Mouse (Mus musculus): Measurements from ENCODE around the gene Olfm2. TPM values are rescaled to one million over a fixed set of nuclear protein-coding genes. Genes with fewer than 3 reads are reported as not detected.

Olfm2 gene
- total and polyA plus RNA-seq, 3 experiments, result not detected

- DNase-seq (ENCODE audit: low spot score) (no peak), ATAC-seq (ENCODE audit: extremely low read depth, insufficient number of reproducible peaks, low FRiP score, poor library complexity, severe bottlenecking) (no peak)
- H3K27me3 ChIP-seq (ENCODE audit: insufficient read depth, low read length), result peaks cover 6% of the 10 kb centered on the region
Observed at GRCm38 (mm10) chr9:20738251-20738999, 7.7 kb downstream of the Olfm2 start.

GRCm38 (mm10) chr9:20737227-20737626 is 8.9 kb downstream of the Olfm2 start:
- no peak for DNase-seq (ENCODE audit: low spot score)
- Histone ChIP-seq H3K9me3 (replicated peaks) (no peaks in the 10 kb centered on the region), H3K36me3 (replicated peaks) (no peaks in the 10 kb centered on the region), H3K27me3 (ENCODE audit: insufficient read depth, low read length) (peaks cover 7% of the 10 kb centered on the region), H3K4me3 (ENCODE audit: low read depth, low read length) (no peak overlapping the region), H3K4me1 (ENCODE audit: insufficient read depth, low read depth, low read length) (peaks cover 5% of the 10 kb centered on the region)
- TF ChIP-seq TAL1 (conservative IDR thresholded peaks at IDR 0.05; ENCODE audit: low read depth, low read length), result no peak
- TF ChIP-seq POLR2AphosphoS5 (IDR thresholded peaks at IDR 0.05; ENCODE audit: insufficient replicate concordance, low read depth, low read length), result no peak
- no peak for TF ChIP-seq CTCF (IDR thresholded peaks at IDR 0.05; ENCODE audit: low read depth, low read length)
- TF ChIP-seq GATA2 (IDR thresholded peaks at IDR 0.05; ENCODE audit: borderline replicate concordance, low read depth, low read length), result no peak
- no peak for TF ChIP-seq GATA1 (IDR thresholded peaks at IDR 0.05; ENCODE audit: borderline replicate concordance, low read length)
- no peak for ATAC-seq (ENCODE audit: extremely low read depth, insufficient number of reproducible peaks, low FRiP score, poor library complexity, severe bottlenecking)

More at GRCm38 (mm10) chr9:20738251-20738999, 7.7 kb downstream of the Olfm2 start:
- H3K4me1 ChIP-seq (ENCODE audit: insufficient read depth, low read depth, low read length), result peaks cover 5% of the 10 kb centered on the region
- H3K4me3 ChIP-seq (ENCODE audit: low read depth, low read length), result no peak overlapping the region
- H3K36me3 ChIP-seq (replicated peaks), result no peaks in the 10 kb centered on the region
- H3K9me3 ChIP-seq (replicated peaks), result no peaks in the 10 kb centered on the region
- TF ChIP-seq CTCF (IDR thresholded peaks at IDR 0.05; ENCODE audit: low read depth, low read length) (0 out of 2 replicates have a peak, but pooled peaks have one; percentile 4), POLR2AphosphoS5 (IDR thresholded peaks at IDR 0.05; ENCODE audit: insufficient replicate concordance, low read depth, low read length) (no peak), GATA1 (IDR thresholded peaks at IDR 0.05; ENCODE audit: borderline replicate concordance, low read length) (no peak), GATA2 (IDR thresholded peaks at IDR 0.05; ENCODE audit: borderline replicate concordance, low read depth, low read length) (no peak)

GRCm38 (mm10) chr9:20734692-20735091 is 11.5 kb downstream of the Olfm2 start:
- peaks cover 14% of the 10 kb centered on the region for H3K27me3 ChIP-seq (ENCODE audit: insufficient read depth, low read length)

GRCm38 (mm10) chr9:20731797-20732196 is 14.4 kb downstream of the Olfm2 start:
- H3K4me1 ChIP-seq (ENCODE audit: insufficient read depth, low read depth, low read length), result peaks cover 6% of the 10 kb centered on the region
- no peaks in the 10 kb centered on the region for H3K9me3 ChIP-seq (replicated peaks)
- H3K36me3 ChIP-seq (replicated peaks), result no peaks in the 10 kb centered on the region
- ATAC-seq (ENCODE audit: extremely low read depth, insufficient number of reproducible peaks, low FRiP score, poor library complexity, severe bottlenecking), result no peak
- H3K4me3 ChIP-seq (ENCODE audit: low read depth, low read length), result no peak overlapping the region
- peaks cover 38% of the 10 kb centered on the region for H3K27me3 ChIP-seq (ENCODE audit: insufficient read depth, low read length)
- TF ChIP-seq TAL1 (conservative IDR thresholded peaks at IDR 0.05; ENCODE audit: low read depth, low read length) (no peak), GATA2 (IDR thresholded peaks at IDR 0.05; ENCODE audit: borderline replicate concordance, low read depth, low read length) (no peak)
- DNase-seq (ENCODE audit: low spot score), result no peak

More at GRCm38 (mm10) chr9:20734692-20735091, 11.5 kb downstream of the Olfm2 start:
- H3K36me3 ChIP-seq (replicated peaks), result no peaks in the 10 kb centered on the region
- H3K4me3 ChIP-seq (ENCODE audit: low read depth, low read length), result no peak overlapping the region
- DNase-seq (ENCODE audit: low spot score) (no peak), ATAC-seq (ENCODE audit: extremely low read depth, insufficient number of reproducible peaks, low FRiP score, poor library complexity, severe bottlenecking) (no peak)
- H3K4me1 ChIP-seq (ENCODE audit: insufficient read depth, low read depth, low read length), result no peaks in the 10 kb centered on the region; the same call in 1 of the 2 replicates
- H3K9me3 ChIP-seq (replicated peaks), result no peaks in the 10 kb centered on the region
- no peak for TF ChIP-seq POLR2AphosphoS5 (IDR thresholded peaks at IDR 0.05; ENCODE audit: insufficient replicate concordance, low read depth, low read length)
- no peak for TF ChIP-seq CTCF (IDR thresholded peaks at IDR 0.05; ENCODE audit: low read depth, low read length)
- TF ChIP-seq GATA2 (IDR thresholded peaks at IDR 0.05; ENCODE audit: borderline replicate concordance, low read depth, low read length), result no peak
- TF ChIP-seq GATA1 (IDR thresholded peaks at IDR 0.05; ENCODE audit: borderline replicate concordance, low read length), result no peak
- TF ChIP-seq TAL1 (conservative IDR thresholded peaks at IDR 0.05; ENCODE audit: low read depth, low read length), result no peak

DNA sequence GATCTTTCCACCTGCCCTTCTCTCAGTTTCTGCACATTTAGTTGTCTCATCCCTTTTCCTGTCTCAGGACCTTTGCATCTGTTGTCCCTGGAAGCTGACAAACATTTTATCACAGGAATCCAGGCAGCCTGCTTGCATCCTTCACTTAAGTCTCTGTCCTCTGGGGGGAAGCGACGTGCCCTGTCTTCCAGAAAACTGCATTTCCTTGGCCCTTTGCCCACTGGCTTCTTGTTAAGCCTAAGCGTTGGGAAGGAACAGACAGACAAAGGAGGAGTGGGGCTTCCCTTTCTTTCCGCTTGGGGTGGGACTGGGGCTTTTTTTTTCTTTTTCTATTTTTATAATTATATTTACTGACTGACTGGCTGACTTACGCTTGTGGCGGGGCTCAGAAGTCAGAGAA is 16.7 kb downstream of the Olfm2 start:
- Histone ChIP-seq H3K4me1 (ENCODE audit: insufficient read depth, low read depth, low read length) (peaks cover 6% of the 10 kb centered on the region), H3K36me3 (replicated peaks) (no peaks in the 10 kb centered on the region), H3K9me3 (replicated peaks) (no peaks in the 10 kb centered on the region), H3K27me3 (ENCODE audit: insufficient read depth, low read length) (peaks cover 42% of the 10 kb centered on the region), H3K4me3 (ENCODE audit: low read depth, low read length) (no peak overlapping the region)
- ATAC-seq (ENCODE audit: extremely low read depth, insufficient number of reproducible peaks, low FRiP score, poor library complexity, severe bottlenecking) (no peak), DNase-seq (ENCODE audit: low spot score) (no peak)
- TF ChIP-seq GATA2 (IDR thresholded peaks at IDR 0.05; ENCODE audit: borderline replicate concordance, low read depth, low read length), result no peak

- Histone ChIP-seq H3K36me3 (replicated peaks) (no peaks in the 10 kb centered on the region), H3K27me3 (ENCODE audit: insufficient read depth, low read length) (peaks cover 43% of the 10 kb centered on the region), H3K9me3 (replicated peaks) (no peaks in the 10 kb centered on the region), H3K4me3 (ENCODE audit: low read depth, low read length) (no peak overlapping the region; the same call in 1 of the 2 replicates), H3K4me1 (ENCODE audit: insufficient read depth, low read depth, low read length) (peaks cover 6% of the 10 kb centered on the region)
- ATAC-seq (ENCODE audit: extremely low read depth, insufficient number of reproducible peaks, low FRiP score, poor library complexity, severe bottlenecking) (no peak), DNase-seq (ENCODE audit: low spot score) (no peak)
- no peak for TF ChIP-seq GATA2 (IDR thresholded peaks at IDR 0.05; ENCODE audit: borderline replicate concordance, low read depth, low read length)
- no peak for TF ChIP-seq CTCF (IDR thresholded peaks at IDR 0.05; ENCODE audit: low read depth, low read length)
- no peak for TF ChIP-seq POLR2AphosphoS5 (IDR thresholded peaks at IDR 0.05; ENCODE audit: insufficient replicate concordance, low read depth, low read length)
- TF ChIP-seq GATA1 (IDR thresholded peaks at IDR 0.05; ENCODE audit: borderline replicate concordance, low read length), result no peak
- TF ChIP-seq TAL1 (conservative IDR thresholded peaks at IDR 0.05; ENCODE audit: low read depth, low read length), result no peak
Observed at GRCm38 (mm10) chr9:20727601-20728113, 18.5 kb downstream of the Olfm2 start.

Data from G1E (cell line).